In genomic region chr9:52077692-52078091, GRCm38 (mm10) we compare ENCODE assay signal across 30 mouse cellular contexts.
"Had no signal": no experiment of that assay in that cellular context is flagged by ENCODE, and none has a peak within 500 bp of the region (broad histone marks: within the 10 kb centered on the region; RNA-seq: fewer than 3 reads in every experiment).

No protein-coding gene starts in this region.

- H3K27me3 ChIP-seq: heart, embryonic 12.5 days; heart, embryonic 13.5 days; heart, embryonic 15.5 days; hindbrain, embryonic 12.5 days; hindbrain, embryonic 13.5 days; hindbrain, embryonic 15.5 days; intestine, embryonic 15.5 days; kidney, embryonic 15.5 days had no signal

- DNase-seq: heart, postnatal 10 days; heart, postnatal 14 days; heart, postnatal 36 days; heart, postnatal 4 days; kidney, adult 11 months; kidney, adult 18-20 months; kidney, adult 2 months; kidney, adult 8-10 months; kidney, postnatal 10 days; kidney, postnatal 14 days; kidney, postnatal 25 days; kidney, postnatal 36 days; kidney, postnatal 4 days; layer of hippocampus, adult 9-11 months; layer of hippocampus, postnatal 36 days had no signal

- H3K9me3 ChIP-seq: heart, embryonic 12.5 days; heart, embryonic 13.5 days; heart, embryonic 15.5 days; hindbrain, embryonic 10.5 days; hindbrain, embryonic 12.5 days; hindbrain, embryonic 13.5 days; hindbrain, embryonic 15.5 days; intestine, embryonic 15.5 days; kidney, embryonic 15.5 days had no signal

- H3K27ac ChIP-seq: heart, embryonic 13.5 days; heart, embryonic 15.5 days; hindbrain, embryonic 10.5 days; hindbrain, embryonic 12.5 days; hindbrain, embryonic 13.5 days; hindbrain, embryonic 14.5 days; hindbrain, embryonic 15.5 days; hindbrain, postnatal 0 days; intestine, embryonic 15.5 days; kidney, embryonic 15.5 days; kidney, postnatal 0 days; layer of hippocampus, adult 2 months; left cerebral cortex, adult 2 months had no signal

- H3K4me1 ChIP-seq: heart, embryonic 12.5 days; heart, embryonic 13.5 days; heart, embryonic 15.5 days; hindbrain, embryonic 10.5 days; hindbrain, embryonic 12.5 days; hindbrain, embryonic 13.5 days; hindbrain, embryonic 15.5 days; intestine, embryonic 15.5 days; kidney, embryonic 15.5 days had no signal

- H3K4me2 ChIP-seq: heart, embryonic 11.5 days; heart, embryonic 12.5 days; heart, embryonic 13.5 days; heart, embryonic 15.5 days; hindbrain, embryonic 12.5 days; hindbrain, embryonic 13.5 days; hindbrain, embryonic 14.5 days; hindbrain, embryonic 15.5 days; intestine, embryonic 15.5 days; kidney, embryonic 15.5 days had no signal

- H3K4me3 ChIP-seq: heart, embryonic 12.5 days; heart, embryonic 13.5 days; heart, embryonic 15.5 days; hindbrain, embryonic 10.5 days; hindbrain, embryonic 12.5 days; hindbrain, embryonic 13.5 days; hindbrain, embryonic 15.5 days; intestine, embryonic 15.5 days; kidney, embryonic 15.5 days; layer of hippocampus, adult 2 months; left cerebral cortex, adult 2 months had no signal

- H3K9ac ChIP-seq: heart, embryonic 12.5 days; heart, embryonic 13.5 days; heart, embryonic 15.5 days; hindbrain, embryonic 12.5 days; hindbrain, embryonic 13.5 days; hindbrain, embryonic 14.5 days; hindbrain, embryonic 15.5 days; intestine, embryonic 15.5 days; kidney, embryonic 15.5 days had no signal
